Mouse (Mus musculus) limb, embryonic 12.5 days (tissue): ENCODE data around the gene Xndc1. TPM values are rescaled to one million over a fixed set of nuclear protein-coding genes. Genes with fewer than 3 reads are reported as not detected.
A peak's percentile ranks its signal among the peaks of the same experiment; 100 is the strongest.

Experiments used
- ATAC-seq: fragments of 200-750 bp; cut with Nextera tagmentation; 2 replicates; pipeline ENCODE4 v1.8.0; 2017; ENCODE audit warnings: low read depth, moderate TSS enrichment; ENCODE audit not compliant: insufficient number of reproducible peaks, insufficient read depth, low FRiP score, low TSS enrichment
- H3K27ac ChIP-seq: fragments of 300-500 bp; sonication (generic); 2 replicates; pipeline ENCODE4 v1.5.1; 2016; ENCODE audit warnings: mild to moderate bottlenecking, moderate library complexity
- H3K27me3 ChIP-seq: fragments of 300-500 bp; sonication (generic); 2 replicates; pipeline ENCODE4 v1.6.1; 2016; ENCODE audit warnings: mild to moderate bottlenecking, moderate library complexity
- H3K36me3 ChIP-seq: fragments of 300-500 bp; sonication (generic); 2 replicates; pipeline ENCODE4 v1.6.1; 2016; ENCODE audit warnings: mild to moderate bottlenecking, moderate library complexity
- H3K4me1 ChIP-seq: fragments of 300-500 bp; sonication (generic); replicated peaks from 2 replicates; pipeline ENCODE4 v1.6.1; 2016
- H3K4me2 ChIP-seq: fragments of 300-500 bp; sonication (generic); 2 replicates; pipeline ENCODE4 v1.6.1; 2016; ENCODE audit warnings: mild to moderate bottlenecking, moderate library complexity
- H3K4me3 ChIP-seq: fragments of 300-500 bp; sonication (generic); replicated peaks from 2 replicates; pipeline ENCODE4 v1.5.1; 2016; ENCODE audit warnings: mild to moderate bottlenecking
- H3K9ac ChIP-seq: fragments of 300-500 bp; sonication (generic); replicated peaks from 2 replicates; pipeline ENCODE4 v1.6.1; 2016; ENCODE audit warnings: mild to moderate bottlenecking, moderate library complexity
- H3K9me3 ChIP-seq: fragments of 300-500 bp; sonication (generic); 2 replicates; pipeline ENCODE4 v1.6.1; 2016; ENCODE audit warnings: mild to moderate bottlenecking, moderate library complexity
- WGBS: fragments of 180-500 bp; shearing (Covaris S2); methylation state at CpG from one replicate; pipeline ENCODE4 v1.1.7; 2016; 5-methylcytosine and 5-hydroxymethylcytosine counted together
- polyA plus RNA-seq: library from polyadenylated mRNA; unstranded; fragments of >200 nt; fragmentation: Nextera tagmentation; extraction: Ambion mirVana; gene quantifications from 2 replicates; pipeline ENCODE4 v1.2.1, GENCODE M21; 2016

Xndc1 gene
- polyA plus RNA-seq, 1 experiment from 2014 or later = 48.7 TPM

- Histone ChIP-seq H3K9ac (no peak within 1 kb of the TSS), H3K9me3 (no peaks in the 10 kb centered on the region), H3K27me3 (no peaks in the 10 kb centered on the region), H3K4me3 (no peak within 1 kb of the TSS), H3K27ac (no peak within 1 kb of the TSS), H3K4me2 (no peak within 1 kb of the TSS), H3K36me3 (peaks cover 97% of the 10 kb centered on the region), H3K4me1 (no peaks in the 10 kb centered on the region)
- 82% methylated on average over 5 of the region's 5 CpGs for whole genome bisulfite sequencing
- ATAC-seq = no peak
Measured at GRCm38 (mm10) chr7:102082816-102083215, 17.5 kb downstream of the Xndc1 start, which contains the start of gene Trpc2. Gene Trpc2 (plus strand): TSS chr7:102083116.

- Histone ChIP-seq H3K4me2 (no peak overlapping the region), H3K27me3 (no peaks in the 10 kb centered on the region), H3K9me3 (no peaks in the 10 kb centered on the region), H3K9ac (no peak overlapping the region), H3K36me3 (peaks cover 96% of the 10 kb centered on the region), H3K4me3 (no peak overlapping the region), H3K27ac (no peak overlapping the region), H3K4me1 (no peaks in the 10 kb centered on the region)
- no peak for ATAC-seq
- 91% methylated on average over 26 of the region's 26 CpGs for WGBS
Measured at GRCm38 (mm10) chr7:102084041-102084696, 18.9 kb downstream of the Xndc1 start.

- no peak for ATAC-seq
- Histone ChIP-seq H3K4me3 (no peak overlapping the region), H3K36me3 (peaks cover 90% of the 10 kb centered on the region), H3K9me3 (no peaks in the 10 kb centered on the region), H3K4me2 (no peak overlapping the region), H3K4me1 (no peaks in the 10 kb centered on the region), H3K27ac (no peak overlapping the region), H3K27me3 (no peaks in the 10 kb centered on the region), H3K9ac (no peak overlapping the region)
- 89% methylated on average over 4 of the region's 4 CpGs for WGBS
Measured at GRCm38 (mm10) chr7:102087336-102087735, 22.0 kb downstream of the Xndc1 start.

- peak overlapping the region; percentile 60 for H3K4me2 ChIP-seq
- 3% methylated on average over 30 of the region's 30 CpGs for WGBS
- peaks cover 31% of the 10 kb centered on the region for H3K4me1 ChIP-seq
- peak overlapping the region; percentile 31 for H3K4me3 ChIP-seq
- H3K9ac ChIP-seq = peak overlapping the region; percentile 52
- peaks cover 10% of the 10 kb centered on the region; the same call in 1 of the 2 replicates for H3K36me3 ChIP-seq
- peak overlapping the region; percentile 45 for H3K27ac ChIP-seq
- no peaks in the 10 kb centered on the region for H3K9me3 ChIP-seq
- ATAC-seq = peak; percentile 52; the same call in 1 of the 2 replicates
- H3K27me3 ChIP-seq = no peaks in the 10 kb centered on the region
Measured at GRCm38 (mm10) chr7:102099760-102100661, 34.7 kb downstream of the Xndc1 start.

- Histone ChIP-seq H3K27ac (peak overlapping the region; percentile 45; the same call in 1 of the 2 replicates), H3K4me1 (peaks cover 31% of the 10 kb centered on the region)
Measured at GRCm38 (mm10) chr7:102100868-102101267, 35.6 kb downstream of the Xndc1 start.

GRCm38 (mm10) chr7:102101487-102101886, 36.2 kb downstream of the Xndc1 start, which contains the start of gene Art1:
Gene Art1 (plus strand): TSS chr7:102101743.
- no peak within 1 kb of the TSS for H3K9ac ChIP-seq
- H3K27me3 ChIP-seq = peaks cover 4% of the 10 kb centered on the region; the same call in 1 of the 2 replicates
- peaks cover 32% of the 10 kb centered on the region for H3K4me1 ChIP-seq
- no peaks in the 10 kb centered on the region for H3K9me3 ChIP-seq
- no peak for ATAC-seq
- 52% methylated on average over 5 of the region's 5 CpGs for WGBS
- H3K4me3 ChIP-seq = no peak within 1 kb of the TSS
- peak within 1 kb of the TSS; percentile 60 for H3K4me2 ChIP-seq
- peak within 1 kb of the TSS; percentile 45 for H3K27ac ChIP-seq
- no peaks in the 10 kb centered on the region for H3K36me3 ChIP-seq

More at GRCm38 (mm10) chr7:102100868-102101267, 35.6 kb downstream of the Xndc1 start:
- Histone ChIP-seq H3K4me3 (no peak overlapping the region), H3K4me2 (peak overlapping the region; percentile 60), H3K27me3 (no peaks in the 10 kb centered on the region), H3K9ac (no peak overlapping the region), H3K9me3 (no peaks in the 10 kb centered on the region), H3K36me3 (peaks cover 2% of the 10 kb centered on the region; the same call in 1 of the 2 replicates)
- no peak for ATAC-seq
- 47% methylated on average over 5 of the region's 5 CpGs for WGBS

GRCm38 (mm10) chr7:102102241-102102640, 36.9 kb downstream of the Xndc1 start:
- H3K4me2 ChIP-seq = no peak overlapping the region

GRCm38 (mm10) chr7:102102696-102103095, 37.4 kb downstream of the Xndc1 start:
- H3K9ac ChIP-seq = no peak overlapping the region
- peaks cover 41% of the 10 kb centered on the region for H3K4me1 ChIP-seq
- no peaks in the 10 kb centered on the region for H3K36me3 ChIP-seq
- 36% methylated on average over 6 of the region's 6 CpGs for WGBS
- H3K27ac ChIP-seq = 0 out of 2 replicates have a peak overlapping the region, but pooled peaks have one; percentile 29
- H3K9me3 ChIP-seq = no peaks in the 10 kb centered on the region
- no peak overlapping the region for H3K4me3 ChIP-seq
- ATAC-seq = no peak
- H3K27me3 ChIP-seq = peaks cover 15% of the 10 kb centered on the region
- no peak overlapping the region for H3K4me2 ChIP-seq

More at GRCm38 (mm10) chr7:102102241-102102640, 36.9 kb downstream of the Xndc1 start:
- Histone ChIP-seq H3K4me1 (peaks cover 39% of the 10 kb centered on the region), H3K27ac (peak overlapping the region; percentile 29; the same call in 1 of the 2 replicates), H3K36me3 (no peaks in the 10 kb centered on the region), H3K27me3 (peaks cover 11% of the 10 kb centered on the region), H3K9me3 (no peaks in the 10 kb centered on the region), H3K4me3 (no peak overlapping the region), H3K9ac (no peak overlapping the region)
- 35% methylated on average over 8 of the region's 8 CpGs for WGBS
- no peak for ATAC-seq

GRCm38 (mm10) chr7:102103555-102103954, 38.2 kb downstream of the Xndc1 start:
- WGBS = 91% methylated on average over 2 of the region's 2 CpGs

GRCm38 (mm10) chr7:102104126-102104525, 38.8 kb downstream of the Xndc1 start:
- Histone ChIP-seq H3K4me3 (no peak overlapping the region), H3K4me1 (peaks cover 39% of the 10 kb centered on the region), H3K27ac (no peak overlapping the region), H3K9me3 (no peaks in the 10 kb centered on the region), H3K27me3 (peaks cover 15% of the 10 kb centered on the region), H3K9ac (no peak overlapping the region), H3K36me3 (no peaks in the 10 kb centered on the region), H3K4me2 (no peak overlapping the region)
- no peak for ATAC-seq
- 78% methylated on average over 5 of the region's 5 CpGs for WGBS

More at GRCm38 (mm10) chr7:102103555-102103954, 38.2 kb downstream of the Xndc1 start:
- ATAC-seq = no peak
- Histone ChIP-seq H3K27me3 (peaks cover 15% of the 10 kb centered on the region), H3K36me3 (no peaks in the 10 kb centered on the region), H3K27ac (no peak overlapping the region), H3K4me1 (peaks cover 41% of the 10 kb centered on the region), H3K9ac (no peak overlapping the region), H3K4me3 (no peak overlapping the region), H3K9me3 (no peaks in the 10 kb centered on the region), H3K4me2 (no peak overlapping the region)

GRCm38 (mm10) chr7:102106700-102107141, 41.4 kb downstream of the Xndc1 start:
- Histone ChIP-seq H3K9me3 (no peaks in the 10 kb centered on the region), H3K4me2 (peak overlapping the region; percentile 62), H3K4me1 (peaks cover 21% of the 10 kb centered on the region), H3K27me3 (peaks cover 15% of the 10 kb centered on the region), H3K27ac (no peak overlapping the region), H3K4me3 (peak overlapping the region; percentile 32), H3K36me3 (no peaks in the 10 kb centered on the region), H3K9ac (peak overlapping the region; percentile 53)
- peak; percentile 33 for ATAC-seq
- 15% methylated on average over 23 of the region's 23 CpGs for WGBS
